Mouse (Mus musculus): ENCODE data around the gene Mier1. TPM values are rescaled to one million over a fixed set of nuclear protein-coding genes. Genes with fewer than 3 reads are reported as not detected.

Mier1 gene
- 10 to 100 TPM; 32.5 to 34.6 TPM for total RNA-seq (2021)

DNA sequence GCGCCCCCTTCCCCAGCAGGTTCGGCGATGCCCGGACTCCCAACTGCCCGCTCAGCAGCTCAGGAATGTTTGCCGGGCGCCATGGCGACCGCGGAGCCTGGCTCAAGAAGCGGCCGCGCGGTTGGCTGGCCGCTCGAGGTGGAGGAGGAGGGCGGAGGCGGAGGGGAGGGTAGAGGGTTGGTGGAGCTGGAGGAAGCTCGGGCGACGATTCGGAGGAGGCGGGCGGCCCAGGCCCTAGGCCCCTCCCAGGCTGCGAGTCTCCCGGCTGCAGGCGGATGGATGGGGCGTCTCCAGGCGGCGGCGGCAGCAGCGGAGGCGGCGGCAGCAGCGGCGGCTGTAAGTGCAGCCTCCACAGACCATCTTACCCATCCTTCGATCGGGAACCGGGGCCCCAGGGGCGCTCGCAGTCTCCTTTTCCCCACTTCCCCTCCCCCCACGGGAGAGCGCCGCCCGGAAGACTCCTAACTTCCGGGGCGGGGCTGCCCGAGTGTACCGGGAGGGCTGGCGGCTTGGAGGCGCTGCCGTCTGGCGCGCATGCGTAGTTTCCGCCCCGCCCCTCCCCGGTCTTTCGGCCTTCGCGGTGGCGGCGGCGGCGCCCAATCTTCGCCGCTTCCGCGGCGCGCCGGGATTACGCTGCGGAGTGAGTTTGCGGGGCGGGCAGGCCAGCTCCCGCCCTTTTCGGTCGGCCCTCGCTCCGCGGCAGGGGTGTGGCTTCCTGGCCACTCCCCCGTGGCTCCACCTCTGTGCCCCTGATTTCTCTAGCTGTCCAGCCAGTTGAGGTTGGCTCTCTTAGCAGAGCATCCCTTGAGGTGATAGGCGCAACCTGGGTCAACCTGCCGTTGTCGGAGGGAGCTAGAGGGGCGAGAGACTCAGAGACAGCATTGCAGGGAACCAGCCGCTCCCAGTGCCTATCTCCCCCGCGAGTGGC is at the start of gene Mier1, which contains the start of gene Wdr78:
Gene Mier1 (plus strand): TSS at position 207 of the 928 bp plus-strand sequence.
Gene Wdr78 (minus strand): TSS at position 372 of the 928 bp plus-strand sequence.
- peak; percentile 91 to 99 for DNase-seq
- intact Hi-C loops (cut with DNase I), result loop anchor here (5.0 kb wide), 3 partner anchors 33 to 198 kb away; partner anchors contain the start of gene Oma1

DNA sequence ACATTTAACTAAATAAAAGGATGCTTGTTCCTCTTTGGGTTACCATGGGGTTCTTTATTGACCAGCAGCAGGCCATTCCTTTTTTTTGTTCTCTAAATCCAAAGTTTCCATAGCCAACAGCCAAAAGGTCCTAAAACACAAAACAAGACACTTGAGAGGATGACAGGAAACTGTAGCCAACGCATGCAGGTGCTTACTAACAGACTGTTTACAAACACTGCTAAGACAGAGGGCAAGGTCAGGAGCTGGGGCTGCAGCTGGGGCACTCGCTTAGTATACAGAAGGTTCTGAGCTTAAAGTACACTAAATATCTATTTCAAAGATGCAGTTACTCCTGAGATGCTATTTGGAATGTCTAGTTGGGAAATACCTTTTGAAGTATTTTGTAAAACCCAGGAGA is 49.8 kb upstream of the Mier1 start:
- no peak for DNase-seq
- intact Hi-C loops (cut with DNase I), result no loop called here

GRCm38 (mm10) chr4:103064976-103065375 is 49.2 kb upstream of the Mier1 start:
- DNase-seq, result no peak
- intact Hi-C loops (cut with DNase I), result no loop called here

DNA sequence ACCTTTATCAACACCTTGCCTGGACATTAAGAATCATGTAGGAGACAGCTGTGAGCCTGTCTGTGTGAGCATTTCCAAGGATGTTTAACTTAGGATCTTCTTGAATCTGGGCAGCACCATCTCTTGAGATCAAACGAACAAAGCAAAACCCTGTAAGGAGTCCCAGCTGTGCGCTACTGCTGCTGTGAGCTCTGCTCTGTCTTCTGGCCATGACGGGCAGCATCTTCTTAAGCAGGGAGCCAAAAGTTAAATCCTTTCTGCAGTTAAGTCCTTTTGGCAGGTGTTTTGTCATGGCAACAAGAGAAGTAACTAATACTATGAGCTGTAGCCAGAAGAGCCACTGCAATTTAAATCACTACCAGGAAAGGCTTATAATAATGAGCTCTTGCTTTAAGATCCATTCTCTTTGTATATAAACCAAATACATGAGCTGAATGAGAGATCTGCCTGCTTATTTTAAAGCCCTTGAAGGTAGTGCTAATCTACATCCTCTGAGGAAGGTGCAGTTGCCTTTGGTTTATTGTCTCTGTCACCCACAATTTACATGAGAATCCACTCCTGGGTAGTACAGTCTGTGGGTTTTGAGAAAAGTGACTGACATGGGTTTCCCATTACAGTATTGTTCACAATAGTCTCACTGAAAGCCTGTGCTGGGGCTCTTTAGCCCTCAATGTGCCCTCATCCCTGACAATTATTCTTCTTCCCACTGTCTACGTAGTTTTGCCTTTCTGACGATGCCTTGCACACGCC is 46.1 kb upstream of the Mier1 start:
- intact Hi-C loops (cut with DNase I), result no loop called here
- no peak for DNase-seq

GRCm38 (mm10) chr4:103070631-103071030 is 43.6 kb upstream of the Mier1 start:
- intact Hi-C loops (cut with DNase I), result no loop called here

DNA sequence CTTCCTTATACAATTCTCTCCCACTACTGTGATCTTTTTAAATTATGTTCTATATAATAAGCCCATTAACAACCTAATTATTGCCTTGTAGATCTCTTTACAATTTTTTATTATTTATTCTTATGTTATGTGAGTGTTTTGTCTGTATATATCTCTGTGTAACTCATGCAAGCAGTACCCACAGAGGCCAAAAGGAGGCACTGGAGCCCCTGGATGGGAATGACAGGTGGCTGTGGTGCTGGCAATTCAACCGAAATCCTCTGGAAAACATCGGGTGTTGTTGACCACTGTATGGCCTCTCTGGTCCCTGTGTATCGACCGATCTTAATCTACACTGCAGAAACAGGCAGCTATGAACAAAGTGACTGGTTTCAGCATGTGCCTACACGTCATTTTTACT is 29.0 kb upstream of the Mier1 start:
- intact Hi-C loops (cut with DNase I), result no loop called here

More at GRCm38 (mm10) chr4:103070631-103071030, 43.6 kb upstream of the Mier1 start:
- DNase-seq, result no peak

DNA sequence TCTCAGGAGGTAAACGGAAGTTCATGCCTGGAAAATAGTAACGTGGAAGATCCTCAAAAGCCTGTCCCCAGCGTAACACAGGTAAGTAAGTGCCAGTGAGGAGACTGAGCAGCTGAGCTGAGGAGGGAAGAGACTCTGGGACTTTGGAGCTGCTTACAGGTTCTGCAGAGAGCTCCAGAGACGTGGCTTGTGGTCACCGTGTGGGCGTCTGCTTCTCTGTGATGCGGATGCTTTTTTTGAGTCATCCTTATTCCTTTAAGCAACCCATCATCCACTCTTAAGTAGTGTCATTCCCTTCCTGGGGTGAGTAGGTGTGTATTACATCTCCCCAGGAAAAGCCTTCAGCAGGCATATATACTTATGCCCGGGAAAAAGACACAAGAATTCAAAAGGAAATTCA is 18.3 kb upstream of the Mier1 start:
- no peak for DNase-seq
- intact Hi-C loops (cut with DNase I), result no loop called here

More for the DNA sequence above, 29.0 kb upstream of the Mier1 start:
- no peak for DNase-seq

DNA sequence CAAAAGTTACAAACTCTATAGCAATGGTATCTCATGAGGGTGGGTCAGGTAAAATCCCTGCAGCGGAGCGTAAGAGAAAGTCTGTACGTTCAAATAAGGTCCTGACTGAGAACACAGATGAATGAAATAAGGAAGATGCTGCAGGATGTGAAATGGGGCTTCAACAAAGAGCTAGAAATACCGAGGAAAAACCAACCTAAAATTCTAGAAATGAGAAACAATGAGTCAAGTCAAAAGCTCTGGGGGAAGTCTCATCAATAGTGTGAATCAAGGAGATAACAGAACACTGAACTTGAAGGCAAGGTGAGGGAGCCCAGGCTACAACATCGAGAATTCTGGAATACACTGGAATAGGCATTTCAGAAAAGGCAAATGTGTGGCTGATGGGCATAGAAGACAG is 15.7 kb upstream of the Mier1 start:
- no peak for DNase-seq
- intact Hi-C loops (cut with DNase I), result no loop called here

DNA sequence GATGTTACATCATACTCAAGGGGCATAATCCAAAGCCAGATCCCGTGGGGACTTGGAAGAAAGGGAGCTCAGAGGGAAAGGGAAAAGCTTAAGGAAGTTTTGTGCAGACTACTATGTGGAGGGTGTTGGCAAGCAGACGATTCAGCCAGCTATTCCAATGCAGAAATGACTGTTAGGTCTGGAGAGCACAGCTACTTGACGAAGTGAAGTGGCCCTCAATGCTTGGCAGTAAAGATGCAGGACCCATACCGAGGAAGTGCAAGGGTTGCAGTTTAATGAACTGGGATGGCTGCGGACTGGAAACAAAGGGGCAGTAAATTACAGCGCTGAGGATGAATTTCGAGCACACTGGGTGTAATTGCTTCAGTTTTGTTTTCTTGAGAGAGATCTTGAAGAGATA is 1.5 kb upstream of the Mier1 start:
- no peak for DNase-seq
- intact Hi-C loops (cut with DNase I), result loop anchor here (1.0 to 5.0 kb wide), 3 partner anchors 9 to 100 kb away; no protein-coding TSS in a partner anchor

DNA sequence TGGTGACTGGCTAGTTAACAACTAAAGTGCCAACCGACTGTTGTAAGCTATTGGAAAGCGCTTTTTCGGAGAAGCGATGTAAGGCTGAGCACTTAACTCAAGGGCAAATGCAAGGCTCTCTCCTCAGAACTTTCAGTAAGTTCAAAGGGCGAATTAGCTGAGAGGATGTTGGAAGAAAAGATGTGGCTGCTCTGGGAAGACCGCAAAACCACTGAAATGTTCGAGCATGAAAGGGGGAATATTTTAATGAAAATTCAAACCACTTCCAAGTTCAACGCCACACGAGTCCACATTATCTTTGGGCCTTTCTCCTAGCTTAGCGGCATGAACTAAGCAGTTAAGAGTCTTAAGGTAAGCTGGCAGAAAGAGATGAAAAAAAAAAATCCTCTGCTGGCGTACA is 788 bp upstream of the Mier1 start:
- DNase-seq, result no peak
- intact Hi-C loops (cut with DNase I), result loop anchor here (5.0 kb wide), 2 partner anchors 34 to 99 kb away; no protein-coding TSS in a partner anchor

- intact Hi-C loops (cut with DNase I), result loop anchor here (5.0 kb wide), 1 partner anchor 193 kb away; the partner anchor contains the start of gene Oma1
- no peak for DNase-seq
Measured at GRCm38 (mm10) chr4:103118888-103119228, 4.7 kb downstream of the Mier1 start.

DNA sequence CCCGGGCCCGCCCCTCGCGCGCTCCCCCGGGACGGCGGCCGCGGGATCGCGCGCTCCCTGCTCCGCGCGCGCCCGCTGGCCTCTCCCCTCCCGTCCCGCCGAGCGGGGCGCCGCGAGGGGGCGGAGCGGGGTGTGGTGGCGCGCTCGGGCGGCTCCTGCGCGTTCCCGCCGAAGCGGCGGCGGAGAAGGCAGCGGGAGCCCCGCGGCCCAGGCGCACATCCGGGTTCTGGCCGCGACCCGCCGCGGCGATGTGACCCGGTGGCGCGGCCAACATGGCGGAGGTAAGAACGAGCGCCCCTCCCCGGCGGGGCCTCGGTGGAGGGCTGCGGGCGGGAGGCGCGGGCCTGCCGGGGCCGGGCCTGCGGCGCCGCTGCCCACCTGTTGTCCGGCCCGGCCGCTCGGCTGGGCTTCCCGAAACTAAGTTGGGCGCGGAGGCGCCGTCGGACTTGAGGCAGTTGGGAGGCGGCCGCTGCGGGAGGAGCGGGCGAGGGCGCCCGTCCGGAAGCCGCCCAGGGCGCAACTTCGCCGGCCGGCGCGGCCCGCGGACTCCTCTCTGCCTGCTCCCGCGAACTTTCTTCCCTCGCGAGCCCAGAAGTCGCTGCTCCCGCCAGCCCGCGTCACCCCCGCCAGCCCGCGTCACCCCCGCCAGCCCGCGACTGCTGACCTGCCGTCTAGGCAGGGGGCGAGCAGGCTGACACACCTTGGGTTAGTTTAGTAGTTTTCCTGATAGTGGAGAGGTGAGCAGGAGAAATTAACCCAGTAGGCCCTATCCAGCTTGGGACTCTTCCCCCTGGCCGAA is 5.2 kb downstream of the Mier1 start:
- peak; percentile 87 to 90 for DNase-seq
- intact Hi-C loops (cut with DNase I), result loop anchor here (5.0 kb wide), 1 partner anchor 193 kb away; the partner anchor contains the start of gene Oma1

GRCm38 (mm10) chr4:103120028-103120384 is 5.8 kb downstream of the Mier1 start:
- intact Hi-C loops (cut with DNase I), result no loop called here
- no peak for DNase-seq

DNA sequence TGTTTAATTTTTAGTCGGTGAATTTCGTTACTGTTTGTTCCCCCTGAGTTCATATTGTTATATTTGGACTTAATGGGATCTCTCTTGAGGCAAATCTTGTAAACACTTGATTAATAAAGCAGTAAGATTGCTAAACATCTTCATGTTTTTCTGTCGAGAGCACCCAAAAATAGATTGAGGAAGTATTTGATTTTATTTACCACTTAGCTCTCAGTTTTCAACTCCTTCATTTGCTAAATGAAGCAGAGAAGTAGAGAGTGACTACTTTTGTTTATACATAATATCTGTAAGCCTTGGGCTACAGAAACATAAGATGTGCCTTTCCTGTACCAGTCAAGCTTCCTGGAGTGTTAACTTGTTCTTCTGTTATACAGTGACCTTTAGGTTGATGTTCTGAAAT is 6.2 kb downstream of the Mier1 start:
- no peak for DNase-seq
- intact Hi-C loops (cut with DNase I), result no loop called here

DNA sequence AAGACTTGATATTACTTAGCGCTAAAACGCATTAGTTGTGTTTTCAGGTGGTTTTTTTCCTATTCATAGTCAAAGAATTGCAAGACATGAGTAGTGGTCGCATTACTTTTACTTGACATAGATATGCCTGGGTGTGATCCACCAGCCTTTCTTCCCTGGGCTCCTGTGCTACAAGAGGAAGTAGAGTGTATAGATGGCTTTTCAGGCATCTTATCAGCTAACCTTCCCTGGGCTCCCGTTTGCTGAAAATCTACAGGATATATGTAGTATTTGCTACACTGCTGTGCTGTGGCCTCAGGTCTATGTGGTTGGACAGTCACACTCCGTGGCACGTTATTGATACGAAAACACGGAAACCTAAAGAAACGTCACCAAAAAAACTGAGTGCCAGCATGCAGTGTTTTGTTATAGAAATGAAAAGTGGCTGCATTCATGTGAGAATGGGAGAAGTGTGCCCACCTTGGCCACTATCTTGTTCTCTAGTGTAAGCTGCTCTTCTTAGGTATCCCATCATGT is 6.7 kb downstream of the Mier1 start:
- no peak for DNase-seq
- intact Hi-C loops (cut with DNase I), result loop anchor here (1.0 kb wide), 1 partner anchor 9 kb away; no protein-coding TSS in a partner anchor

- intact Hi-C loops (cut with DNase I), result no loop called here
Measured at GRCm38 (mm10) chr4:103123086-103123485, 8.9 kb downstream of the Mier1 start.

DNA sequence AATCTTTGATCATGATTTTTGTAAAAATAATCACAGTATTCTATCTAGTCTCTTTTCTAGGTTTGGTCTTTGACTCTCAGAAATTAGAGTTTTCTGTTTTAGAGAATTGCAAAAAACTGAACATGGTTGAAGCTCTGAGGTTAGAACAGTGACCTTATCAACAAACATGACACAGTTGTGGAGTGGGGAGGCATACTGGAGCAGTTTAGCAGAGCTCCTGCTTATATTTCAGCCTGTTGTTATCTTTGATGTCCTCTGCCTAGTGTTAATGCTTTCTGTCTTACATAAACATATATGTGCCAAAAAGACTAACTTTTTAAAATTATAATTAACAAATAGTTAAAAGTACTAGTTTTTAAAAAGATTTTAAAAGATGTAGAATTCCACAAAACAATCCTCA is 9.4 kb downstream of the Mier1 start:
- intact Hi-C loops (cut with DNase I), result no loop called here

More at GRCm38 (mm10) chr4:103123086-103123485, 8.9 kb downstream of the Mier1 start:
- no peak for DNase-seq

DNA sequence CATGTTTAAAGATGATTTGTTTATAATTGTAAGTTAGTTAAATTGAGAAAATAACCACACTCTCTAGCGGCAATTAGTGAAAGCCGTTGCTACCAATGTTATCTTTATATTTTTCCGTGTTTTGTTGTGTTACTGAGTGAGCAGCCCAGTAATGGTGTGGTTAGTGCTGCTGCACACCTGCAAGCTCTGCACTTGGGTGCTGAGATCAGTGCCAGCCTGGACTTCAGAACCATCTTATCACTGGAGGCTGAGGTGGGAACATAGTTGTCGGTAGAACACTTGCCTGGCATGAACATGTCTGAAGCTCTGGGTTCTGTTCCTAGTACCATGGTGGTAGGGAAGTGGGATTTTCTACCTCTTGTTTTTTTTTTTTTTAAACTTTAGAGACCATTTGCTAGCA is 12.3 kb downstream of the Mier1 start:
- intact Hi-C loops (cut with DNase I), result no loop called here

More for the DNA sequence above, 9.4 kb downstream of the Mier1 start:
- no peak for DNase-seq

GRCm38 (mm10) chr4:103136946-103137345 is 22.8 kb downstream of the Mier1 start:
- intact Hi-C loops (cut with DNase I), result no loop called here
- DNase-seq, result no peak

More for the DNA sequence above, 12.3 kb downstream of the Mier1 start:
- DNase-seq, result no peak

- intact Hi-C loops (cut with DNase I), result loop anchor here (1.0 to 5.0 kb wide), 3 partner anchors 34 to 919 kb away; partner anchors contain the start of genes Mier1 and Wdr78
- peak; percentile 73 to 85 for DNase-seq
Measured at GRCm38 (mm10) chr4:103146339-103146738, 32.1 kb downstream of the Mier1 start.
